Mouse (Mus musculus) stomach, embryonic 16.5 days (tissue): ENCODE data around the gene Sh3gl3. TPM values are rescaled to one million over a fixed set of nuclear protein-coding genes. Genes with fewer than 3 reads are reported as not detected.
A peak's percentile ranks its signal among the peaks of the same experiment; 100 is the strongest.

Experiments
- ATAC-seq: fragments of 200-750 bp; cut with Nextera tagmentation; 2 replicates; pipeline ENCODE4 v1.8.0; 2017; ENCODE audit warnings: moderate number of reproducible peaks, moderate TSS enrichment; ENCODE audit not compliant: insufficient read depth, low FRiP score
- H3K27ac ChIP-seq: fragments of 300-500 bp; sonication (generic); 2 replicates; pipeline ENCODE4 v1.5.1; 2014; ENCODE audit warnings: low read length
- H3K27me3 ChIP-seq: fragments of 300-500 bp; sonication (generic); 2 replicates; pipeline ENCODE4 v1.6.1; 2014; ENCODE audit warnings: low read length, control low read depth, mixed read lengths; ENCODE audit not compliant: control insufficient read depth, insufficient read depth
- H3K36me3 ChIP-seq: fragments of 300-500 bp; sonication (generic); 2 replicates; pipeline ENCODE4 v1.6.1; 2014; ENCODE audit warnings: low read length; ENCODE audit not compliant: control insufficient read depth, insufficient read depth
- H3K4me1 ChIP-seq: fragments of 300-500 bp; sonication (generic); 2 replicates; pipeline ENCODE4 v1.6.1; 2014; ENCODE audit warnings: low read length, control low read depth, mixed read lengths; ENCODE audit not compliant: control insufficient read depth, insufficient read depth
- H3K4me2 ChIP-seq: fragments of 300-500 bp; sonication (generic); 2 replicates; pipeline ENCODE4 v1.6.1; 2014; ENCODE audit warnings: low read depth, low read length, mixed read lengths
- H3K4me3 ChIP-seq: fragments of 300-500 bp; sonication (generic); replicated peaks from 2 replicates; pipeline ENCODE4 v1.5.1; 2014; ENCODE audit warnings: mild to moderate bottlenecking, low read length
- H3K9ac ChIP-seq: fragments of 300-500 bp; sonication (generic); 2 replicates; pipeline ENCODE4 v1.6.1; 2014; ENCODE audit warnings: low read length
- H3K9me3 ChIP-seq: fragments of 300-500 bp; sonication (generic); replicated peaks from 2 replicates; pipeline ENCODE4 v1.6.1; 2016; ENCODE audit warnings: low read length, control low read depth; ENCODE audit not compliant: control insufficient read depth
- WGBS: fragments of 180-500 bp; shearing (Covaris S2); extraction: QIAGEN DNeasy Blood & Tissue Kit; methylation state at CpG from one replicate; pipeline ENCODE4 v1.1.7; 2014; 5-methylcytosine and 5-hydroxymethylcytosine counted together
- polyA plus RNA-seq: library from polyadenylated mRNA; unstranded; fragments of >200 nt; fragmentation: Nextera tagmentation; extraction: Ambion mirVana; gene quantifications from 2 replicates; pipeline ENCODE4 v1.2.1, GENCODE M21; 2015

Sh3gl3 gene
- polyA plus RNA-seq, 1 experiment from 2014 or later: 7.3 TPM

DNA sequence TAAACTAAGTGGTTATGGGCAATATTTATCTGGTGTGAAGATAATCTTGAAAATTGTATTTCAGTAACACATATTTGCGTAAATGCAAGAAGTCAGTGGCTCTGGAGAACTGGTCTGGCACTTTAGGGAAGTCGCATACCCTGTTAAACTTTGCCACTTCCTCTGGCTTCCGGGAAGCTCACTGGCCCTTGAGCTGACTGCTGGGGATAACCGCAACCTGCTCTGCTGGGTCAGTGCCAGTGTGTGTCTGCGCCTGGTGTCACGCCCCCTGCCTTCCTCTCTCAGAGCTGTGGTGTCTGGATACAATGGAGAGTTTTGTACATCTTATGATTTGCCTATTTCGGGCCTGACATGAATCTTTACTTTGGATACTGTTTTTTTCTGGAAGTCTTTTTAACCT is 119.8 kb downstream of the Sh3gl3 start:
- Histone ChIP-seq H3K9ac (no peak overlapping the region), H3K36me3 (no peaks in the 10 kb centered on the region), H3K4me3 (no peak overlapping the region), H3K4me1 (peaks cover 20% of the 10 kb centered on the region), H3K9me3 (no peaks in the 10 kb centered on the region), H3K27ac (no peak overlapping the region), H3K27me3 (no peaks in the 10 kb centered on the region), H3K4me2 (no peak overlapping the region)
- WGBS: 59% methylated on average over 7 of the region's 7 CpGs
- no peak for ATAC-seq

- ATAC-seq: no peak
- no peaks in the 10 kb centered on the region for H3K36me3 ChIP-seq
- peaks cover 20% of the 10 kb centered on the region for H3K4me1 ChIP-seq
- H3K27me3 ChIP-seq: no peaks in the 10 kb centered on the region
- H3K4me3 ChIP-seq: no peak overlapping the region
- H3K9me3 ChIP-seq: no peaks in the 10 kb centered on the region
- H3K9ac ChIP-seq: no peak overlapping the region
- H3K27ac ChIP-seq: no peak overlapping the region
- WGBS: 72% methylated on average over 10 of the region's 10 CpGs
- H3K4me2 ChIP-seq: no peak overlapping the region
Measured at GRCm38 (mm10) chr7:82294083-82294482, 120.4 kb downstream of the Sh3gl3 start.

- 71% methylated on average over 2 of the region's 2 CpGs for WGBS
- H3K4me1 ChIP-seq: peaks cover 20% of the 10 kb centered on the region
- no peak overlapping the region for H3K4me2 ChIP-seq
- ATAC-seq: no peak
- H3K27me3 ChIP-seq: no peaks in the 10 kb centered on the region
- no peak overlapping the region for H3K9ac ChIP-seq
- H3K4me3 ChIP-seq: no peak overlapping the region
- no peaks in the 10 kb centered on the region for H3K9me3 ChIP-seq
- H3K27ac ChIP-seq: peak overlapping the region; percentile 60
- no peaks in the 10 kb centered on the region for H3K36me3 ChIP-seq
Measured at GRCm38 (mm10) chr7:82294611-82295010, 121.0 kb downstream of the Sh3gl3 start.

DNA sequence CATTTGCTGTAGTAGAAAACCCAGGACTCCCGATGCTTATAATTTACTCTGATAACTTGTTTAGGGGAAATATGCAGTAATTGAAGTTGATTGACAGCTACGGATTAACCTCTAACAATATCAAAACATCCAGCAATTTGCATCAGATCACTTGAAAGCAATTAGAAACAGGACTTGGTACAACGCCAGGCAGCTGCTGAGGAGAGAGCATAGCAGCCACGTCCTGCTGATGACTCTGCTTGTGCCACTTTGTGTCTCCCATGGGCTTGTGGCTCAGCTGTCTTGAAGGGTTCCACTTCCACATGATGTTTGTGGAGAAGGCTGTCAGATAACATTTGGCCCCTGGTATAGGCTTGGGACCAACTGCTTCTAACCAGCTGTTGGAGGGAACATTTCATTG is 134.8 kb downstream of the Sh3gl3 start:
- Histone ChIP-seq H3K9me3 (no peaks in the 10 kb centered on the region), H3K4me3 (no peak overlapping the region), H3K4me1 (no peaks in the 10 kb centered on the region), H3K27ac (no peak overlapping the region), H3K9ac (no peak overlapping the region), H3K36me3 (no peaks in the 10 kb centered on the region), H3K4me2 (no peak overlapping the region), H3K27me3 (no peaks in the 10 kb centered on the region)
- WGBS: 69% methylated on average over 4 of the region's 4 CpGs
- no peak for ATAC-seq

GRCm38 (mm10) chr7:82318515-82318914 is 144.9 kb downstream of the Sh3gl3 start:
- Histone ChIP-seq H3K27ac (no peak overlapping the region), H3K4me2 (no peak overlapping the region), H3K9ac (no peak overlapping the region), H3K4me3 (no peak overlapping the region), H3K4me1 (no peaks in the 10 kb centered on the region), H3K9me3 (no peaks in the 10 kb centered on the region), H3K27me3 (no peaks in the 10 kb centered on the region; the same call in 1 of the 2 replicates), H3K36me3 (no peaks in the 10 kb centered on the region)
- no peak for ATAC-seq
- 84% methylated on average over 12 of the region's 12 CpGs for WGBS

GRCm38 (mm10) chr7:82326616-82327015 is 153.0 kb downstream of the Sh3gl3 start:
- no peaks in the 10 kb centered on the region for H3K4me1 ChIP-seq
- H3K36me3 ChIP-seq: no peaks in the 10 kb centered on the region
- H3K9ac ChIP-seq: no peak overlapping the region
- WGBS: 52% methylated on average over 1 of the region's 1 CpGs
- no peak overlapping the region for H3K4me2 ChIP-seq
- H3K4me3 ChIP-seq: no peak overlapping the region
- no peaks in the 10 kb centered on the region; the same call in 1 of the 2 replicates for H3K27me3 ChIP-seq
- H3K27ac ChIP-seq: no peak overlapping the region
- ATAC-seq: no peak
- no peaks in the 10 kb centered on the region for H3K9me3 ChIP-seq

- no peaks in the 10 kb centered on the region for H3K36me3 ChIP-seq
- no peak overlapping the region for H3K9ac ChIP-seq
- no peak for ATAC-seq
- H3K4me1 ChIP-seq: no peaks in the 10 kb centered on the region
- H3K27ac ChIP-seq: no peak overlapping the region
- H3K4me2 ChIP-seq: no peak overlapping the region
- 58% methylated on average over 4 of the region's 4 CpGs for WGBS
- no peak overlapping the region for H3K4me3 ChIP-seq
- no peaks in the 10 kb centered on the region for H3K9me3 ChIP-seq
- H3K27me3 ChIP-seq: no peaks in the 10 kb centered on the region; the same call in 1 of the 2 replicates
Measured at GRCm38 (mm10) chr7:82327201-82327600, 153.6 kb downstream of the Sh3gl3 start.

DNA sequence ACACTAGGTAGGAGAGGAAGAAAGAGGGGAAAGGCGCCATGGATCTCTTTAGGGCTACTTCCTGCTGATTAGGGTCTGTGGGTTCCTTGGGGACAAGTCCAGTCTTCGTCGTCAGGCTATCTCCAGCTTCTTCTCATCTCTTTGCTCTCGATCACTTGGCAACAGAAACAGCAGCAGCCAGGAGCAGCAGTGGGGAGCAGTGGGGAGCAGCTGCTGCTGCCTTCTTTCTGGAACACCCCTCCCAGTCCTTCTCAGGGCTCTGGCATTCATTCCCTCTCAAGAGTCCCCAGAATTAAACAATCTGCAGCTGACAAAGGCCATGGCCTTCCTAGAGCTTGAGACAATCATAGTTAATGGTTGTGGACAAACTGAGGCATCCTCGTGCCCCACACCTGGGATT is 154.2 kb downstream of the Sh3gl3 start:
- WGBS: 64% methylated on average over 5 of the region's 5 CpGs
- ATAC-seq: no peak
- H3K4me3 ChIP-seq: no peak overlapping the region

GRCm38 (mm10) chr7:82329831-82330230 is 156.2 kb downstream of the Sh3gl3 start:
- Histone ChIP-seq H3K4me2 (no peak overlapping the region), H3K9ac (no peak overlapping the region), H3K36me3 (no peaks in the 10 kb centered on the region), H3K4me1 (no peaks in the 10 kb centered on the region), H3K9me3 (no peaks in the 10 kb centered on the region), H3K27ac (no peak overlapping the region), H3K4me3 (no peak overlapping the region), H3K27me3 (peaks cover 18% of the 10 kb centered on the region)
- 58% methylated on average over 4 of the region's 4 CpGs for WGBS
- no peak for ATAC-seq

More for the DNA sequence above, 154.2 kb downstream of the Sh3gl3 start:
- H3K4me1 ChIP-seq: no peaks in the 10 kb centered on the region
- H3K27ac ChIP-seq: no peak overlapping the region
- H3K36me3 ChIP-seq: no peaks in the 10 kb centered on the region
- no peak overlapping the region for H3K4me2 ChIP-seq
- no peaks in the 10 kb centered on the region; the same call in 1 of the 2 replicates for H3K27me3 ChIP-seq
- H3K9me3 ChIP-seq: no peaks in the 10 kb centered on the region
- no peak overlapping the region for H3K9ac ChIP-seq

GRCm38 (mm10) chr7:82330860-82331259 is 157.2 kb downstream of the Sh3gl3 start:
- peaks cover 3% of the 10 kb centered on the region; the same call in 1 of the 2 replicates for H3K4me1 ChIP-seq
- H3K4me2 ChIP-seq: no peak overlapping the region
- no peaks in the 10 kb centered on the region for H3K36me3 ChIP-seq
- no peaks in the 10 kb centered on the region for H3K9me3 ChIP-seq
- no peak for ATAC-seq
- 63% methylated on average over 6 of the region's 6 CpGs for WGBS
- peaks cover 28% of the 10 kb centered on the region for H3K27me3 ChIP-seq
- H3K27ac ChIP-seq: no peak overlapping the region
- no peak overlapping the region for H3K9ac ChIP-seq
- no peak overlapping the region for H3K4me3 ChIP-seq
